Mouse (Mus musculus): ENCODE data around the gene Hif3a. TPM values are rescaled to one million over a fixed set of nuclear protein-coding genes. Genes with fewer than 3 reads are reported as not detected.

The Hif3a gene
- total RNA-seq, 4 experiments from 2014 or later, result 0.80 to 3.1 (median 1.6) TPM

DNA sequence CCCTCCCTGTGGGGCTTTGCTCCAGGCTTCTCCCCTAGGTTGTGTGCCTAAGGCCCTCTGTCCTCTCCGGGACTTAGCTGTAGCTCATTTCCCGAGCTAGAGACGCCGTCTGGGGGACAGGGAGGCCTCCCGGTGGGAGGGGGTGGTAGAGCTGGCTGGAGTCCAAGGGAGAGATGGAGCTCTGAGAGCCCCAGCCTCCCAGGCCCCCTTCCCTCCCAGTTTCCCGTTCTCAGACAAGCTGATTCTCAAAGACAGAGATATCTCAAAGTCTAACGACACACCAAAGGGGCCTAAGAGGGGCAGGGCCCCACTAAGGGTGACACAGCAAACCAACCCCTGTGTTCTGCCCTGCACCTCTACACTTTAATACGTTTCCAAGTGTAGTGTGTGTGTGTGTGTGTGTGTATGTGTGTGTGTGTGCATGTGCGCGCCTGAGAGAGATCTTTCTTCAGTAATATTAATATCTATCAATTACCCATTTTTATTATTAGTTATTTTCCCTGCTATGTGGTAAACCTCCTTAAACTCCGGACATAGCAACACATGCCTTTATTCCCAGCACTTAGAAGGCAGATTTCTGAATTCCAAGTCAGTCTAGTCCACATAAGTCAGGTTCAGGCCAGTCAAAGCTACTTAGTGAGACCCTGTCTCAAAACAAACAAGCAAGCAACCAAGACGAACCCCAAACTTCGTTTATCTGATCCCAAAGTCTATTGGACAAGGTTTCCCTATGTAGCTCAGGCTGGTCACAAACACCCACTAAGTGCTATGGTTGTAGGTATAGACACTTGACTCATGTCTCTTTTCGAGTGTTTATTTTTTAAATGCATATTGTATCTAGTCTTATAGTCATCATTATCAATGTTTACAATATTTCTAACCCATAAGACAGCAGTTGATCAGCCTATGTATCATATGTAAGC lies 5.4 kb downstream of the Hif3a start:
- DNase-seq (ENCODE audit: low spot score), result peak; percentile 17

DNA sequence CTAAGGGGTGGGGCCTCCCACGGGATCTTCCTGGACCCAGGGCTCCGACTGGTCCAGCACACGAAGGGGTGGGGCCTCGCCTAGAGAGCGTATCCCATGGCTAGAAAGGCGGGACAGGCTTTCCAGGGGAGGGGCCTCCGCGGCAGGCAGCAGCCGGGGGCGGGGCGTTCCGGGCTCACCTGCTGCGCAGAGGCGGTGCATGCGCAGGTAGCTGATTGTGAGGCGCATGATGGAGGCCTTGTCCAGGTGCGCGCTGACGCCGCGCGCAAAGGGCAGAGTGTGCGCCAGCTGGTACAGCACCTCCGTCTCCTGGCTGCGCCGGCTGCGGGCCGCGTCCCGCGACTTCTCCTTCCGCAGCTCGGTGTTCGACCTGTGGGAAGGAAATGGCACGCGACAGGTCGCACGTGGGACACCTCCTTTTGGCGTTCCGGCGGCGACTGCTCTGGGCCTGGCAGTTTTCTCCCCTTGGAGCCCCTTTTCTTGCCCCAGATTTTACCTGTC lies 6.1 kb downstream of the Hif3a start:
- peak; percentile 78 for DNase-seq (ENCODE audit: low spot score)

DNA sequence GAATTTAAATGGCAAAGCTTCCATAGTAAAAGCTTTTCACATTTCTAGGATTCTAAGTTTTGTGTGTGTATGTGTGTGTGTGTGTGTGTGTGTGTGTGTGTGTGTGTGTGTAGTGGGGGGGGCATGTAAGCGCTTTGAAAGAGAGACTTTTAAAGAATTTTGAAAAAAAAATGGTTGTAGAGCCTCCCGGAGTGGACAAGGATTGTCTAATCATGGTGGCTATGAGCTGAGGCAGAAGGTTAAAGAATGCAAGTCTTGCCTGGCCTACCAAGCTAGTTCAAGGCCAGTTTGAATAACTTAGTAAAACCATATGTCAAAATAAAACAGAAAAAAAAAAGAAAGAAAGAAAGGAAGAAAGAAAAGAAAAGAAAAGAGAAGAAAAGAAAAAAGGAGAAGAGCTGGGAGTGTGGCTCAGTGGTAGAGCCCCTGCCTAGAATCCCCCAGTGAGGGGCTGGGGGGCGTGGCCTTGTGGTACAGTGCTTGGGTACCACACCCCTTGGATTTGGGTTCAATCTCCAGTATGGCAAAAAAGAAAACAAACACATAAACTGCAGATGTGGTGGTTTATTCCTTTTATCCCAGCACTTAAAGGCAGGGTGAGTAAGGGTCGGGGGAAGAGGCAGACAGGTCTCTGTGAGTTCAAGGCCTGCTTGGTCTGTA lies 6.8 kb downstream of the Hif3a start:
- DNase-seq (ENCODE audit: low spot score), result no peak

DNA sequence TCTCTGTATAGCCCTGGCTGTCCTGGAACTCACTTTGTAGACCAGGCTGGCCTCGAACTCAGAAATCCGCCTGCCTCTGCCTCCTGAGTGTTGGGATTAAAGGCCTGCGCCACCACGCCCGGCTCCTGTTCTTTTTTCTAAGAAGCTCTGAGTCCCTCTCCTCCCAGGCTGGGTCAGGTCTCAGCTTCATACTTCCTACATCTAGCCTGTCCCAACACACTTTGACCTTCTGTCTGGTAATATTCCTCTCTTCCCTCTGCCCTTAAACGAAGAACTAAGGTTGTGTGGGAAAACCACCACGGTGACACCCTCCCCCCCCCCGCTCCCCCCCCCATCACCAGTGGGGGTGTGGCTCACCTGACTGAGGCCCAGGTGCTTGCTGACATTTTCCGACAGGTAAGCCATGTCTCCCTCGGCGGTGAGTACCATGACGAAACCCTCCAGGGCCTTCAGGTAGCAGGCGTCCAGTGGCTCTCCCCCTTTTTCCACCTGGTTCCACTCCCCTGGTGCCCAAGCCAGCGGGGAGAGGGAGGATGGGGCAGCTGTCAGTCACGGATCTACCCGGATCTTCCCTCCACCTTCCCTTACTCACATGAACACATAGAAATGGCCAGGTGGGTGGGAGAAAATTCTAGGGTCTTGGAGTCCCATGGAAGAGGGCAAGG lies 7.8 kb downstream of the Hif3a start:
- DNase-seq (ENCODE audit: low spot score), result no peak

DNA sequence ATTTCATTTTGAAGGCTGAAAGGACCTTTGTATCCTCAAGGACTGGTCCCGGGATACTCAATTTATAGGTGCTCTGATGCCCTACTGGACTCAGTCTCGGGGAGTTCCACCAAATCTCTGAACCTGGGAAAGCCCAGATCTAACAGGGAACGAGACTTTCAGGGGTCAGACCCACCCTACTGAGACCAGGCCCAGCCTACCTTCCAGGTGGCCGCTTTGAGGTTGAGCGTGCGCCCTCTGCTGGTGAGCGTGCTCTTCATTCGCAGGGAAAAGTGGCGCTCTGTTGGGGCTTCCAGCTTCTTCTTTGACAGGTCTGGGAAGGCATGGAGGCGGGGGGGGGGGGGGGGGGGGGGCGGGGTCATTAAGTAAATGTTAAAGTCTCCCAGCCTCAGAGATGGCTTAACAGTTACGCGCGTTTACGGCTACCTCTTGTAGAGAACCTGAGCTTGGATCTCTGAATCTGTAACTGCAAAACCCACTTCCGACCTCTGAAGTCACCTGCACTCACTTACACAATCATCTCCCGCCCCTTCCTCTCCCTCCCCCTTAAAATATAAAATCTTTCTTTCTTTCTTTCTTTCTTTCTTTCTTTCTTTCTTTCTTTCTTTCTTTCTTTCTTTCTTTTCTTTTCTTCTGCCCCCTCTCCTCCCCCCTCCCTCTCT lies 11.2 kb downstream of the Hif3a start:
- peak; percentile 43 for DNase-seq (ENCODE audit: low spot score)

DNA sequence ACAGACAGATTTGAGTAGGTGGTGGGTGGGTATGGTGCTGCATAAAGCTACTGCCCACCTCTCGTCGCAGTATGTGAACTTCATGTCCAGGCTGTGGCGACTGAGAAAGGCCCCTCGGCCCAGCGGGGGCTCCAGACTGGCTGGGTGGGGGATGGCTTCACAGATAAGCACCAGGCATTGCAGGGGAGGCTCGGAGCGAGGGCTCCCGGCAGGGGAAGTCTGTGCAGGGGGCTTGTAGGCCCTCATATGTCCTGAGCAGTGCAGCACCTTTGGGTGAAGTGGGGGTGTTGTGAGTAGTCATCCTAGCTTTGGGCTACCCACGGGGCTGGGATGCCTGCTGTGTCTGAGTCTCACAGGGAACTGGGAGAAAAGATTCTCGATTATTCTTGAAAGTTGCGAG lies 11.7 kb downstream of the Hif3a start:
- no peak for DNase-seq (ENCODE audit: low spot score)

DNA sequence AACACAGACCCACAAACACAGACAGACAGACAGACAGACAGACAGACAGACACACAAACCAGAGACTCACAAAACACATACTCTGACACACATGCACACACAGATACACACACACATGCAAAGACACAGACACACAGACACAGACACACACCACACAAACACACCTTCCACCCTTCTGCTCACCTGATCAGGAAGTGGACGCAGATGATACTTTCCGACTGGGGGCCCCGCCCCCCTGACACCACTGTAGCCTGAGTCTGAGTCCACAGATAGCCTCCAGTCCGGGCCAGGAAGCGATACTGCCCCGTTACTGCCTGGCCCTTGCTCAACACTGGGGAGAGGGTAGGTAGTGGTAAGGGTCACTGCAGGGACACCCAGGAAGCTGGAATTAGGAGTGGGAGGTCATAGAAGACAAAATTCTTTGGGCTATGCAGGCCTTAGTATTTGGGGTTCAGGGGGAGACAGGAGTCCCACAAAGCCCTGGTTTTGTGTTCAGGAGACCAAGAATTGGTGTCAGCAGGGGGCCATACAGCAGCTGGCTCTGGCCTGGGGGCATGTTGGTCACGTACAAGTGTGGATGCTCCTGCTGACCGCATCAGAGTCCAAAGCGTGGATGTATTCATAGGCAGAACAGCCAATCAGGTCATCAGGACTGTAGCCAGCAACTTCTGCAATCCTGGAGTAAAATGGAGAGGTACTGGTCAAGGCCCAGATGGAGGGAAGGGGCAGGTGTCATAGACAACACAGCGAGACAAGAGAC lies 13.6 kb downstream of the Hif3a start:
- no peak for DNase-seq (ENCODE audit: low spot score)

DNA sequence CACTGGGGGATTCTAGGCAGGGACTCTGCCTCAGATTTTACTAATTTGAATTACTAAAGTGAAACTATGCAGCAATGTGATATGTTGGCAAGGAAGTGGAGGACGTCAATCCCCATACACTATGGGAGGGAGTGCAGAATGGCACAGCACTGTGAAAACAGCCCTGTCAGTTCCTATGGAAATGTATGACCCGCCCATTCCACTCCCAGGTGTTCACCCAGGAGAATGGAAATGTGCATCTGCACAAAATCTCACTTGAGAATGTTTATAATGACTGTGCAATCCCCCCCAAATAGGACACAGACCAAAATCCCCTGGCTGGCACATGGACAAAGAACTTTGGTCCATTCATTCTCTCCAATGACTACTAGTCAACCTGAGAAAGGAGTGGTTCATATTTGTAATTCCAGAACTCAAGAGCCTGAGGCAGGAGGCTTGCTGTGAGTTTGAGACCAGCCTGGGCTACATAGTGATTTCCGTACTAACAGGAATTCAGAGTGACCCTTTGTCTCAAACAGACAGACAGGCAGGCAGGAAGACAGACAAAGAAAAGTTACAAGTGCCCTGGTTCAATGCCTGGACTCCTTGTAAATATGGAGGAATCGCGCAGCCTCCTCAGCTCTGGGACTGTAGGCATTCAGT lies 15.1 kb downstream of the Hif3a start:
- DNase-seq (ENCODE audit: low spot score), result no peak

DNA sequence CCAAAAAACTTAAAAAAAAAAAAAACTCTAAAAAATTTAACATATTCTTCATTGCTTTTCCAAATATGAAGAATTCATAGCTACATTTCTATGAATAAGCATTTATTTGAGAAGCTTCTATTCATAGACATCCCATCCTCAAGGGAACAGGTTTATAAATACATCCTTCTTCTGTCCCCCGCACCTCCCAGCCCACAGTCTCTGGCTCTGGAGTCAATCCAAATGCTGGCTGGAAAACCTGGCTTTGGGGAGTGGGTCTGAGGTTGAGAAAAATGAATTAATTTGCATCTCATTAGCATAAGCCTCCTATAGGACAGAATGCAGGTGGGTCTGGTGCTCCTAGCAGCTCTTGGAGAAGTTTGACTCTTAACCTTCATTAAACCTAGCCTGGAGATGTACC lies 16.5 kb downstream of the Hif3a start:
- DNase-seq (ENCODE audit: low spot score), result no peak

DNA sequence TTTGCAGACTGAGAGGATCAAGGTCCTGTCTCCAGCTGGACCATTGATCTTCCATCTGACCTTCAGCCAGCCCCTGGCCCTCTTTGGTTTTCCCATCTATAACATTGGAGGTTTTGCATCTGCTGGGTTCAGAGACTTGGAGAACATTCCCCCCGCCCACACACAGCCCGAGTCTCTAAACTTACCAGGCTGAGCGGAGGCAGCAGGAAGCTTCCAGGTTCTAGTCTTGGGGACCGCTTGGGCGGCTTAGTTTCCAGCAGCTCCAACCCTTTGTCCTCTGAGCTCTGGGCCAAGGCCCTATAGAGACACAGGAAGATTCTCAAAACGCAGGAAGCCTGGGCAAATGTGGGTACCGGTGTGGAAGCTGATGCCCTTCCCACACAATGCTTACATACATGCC lies 22.9 kb downstream of the Hif3a start:
- DNase-seq (ENCODE audit: low spot score), result no peak

DNA sequence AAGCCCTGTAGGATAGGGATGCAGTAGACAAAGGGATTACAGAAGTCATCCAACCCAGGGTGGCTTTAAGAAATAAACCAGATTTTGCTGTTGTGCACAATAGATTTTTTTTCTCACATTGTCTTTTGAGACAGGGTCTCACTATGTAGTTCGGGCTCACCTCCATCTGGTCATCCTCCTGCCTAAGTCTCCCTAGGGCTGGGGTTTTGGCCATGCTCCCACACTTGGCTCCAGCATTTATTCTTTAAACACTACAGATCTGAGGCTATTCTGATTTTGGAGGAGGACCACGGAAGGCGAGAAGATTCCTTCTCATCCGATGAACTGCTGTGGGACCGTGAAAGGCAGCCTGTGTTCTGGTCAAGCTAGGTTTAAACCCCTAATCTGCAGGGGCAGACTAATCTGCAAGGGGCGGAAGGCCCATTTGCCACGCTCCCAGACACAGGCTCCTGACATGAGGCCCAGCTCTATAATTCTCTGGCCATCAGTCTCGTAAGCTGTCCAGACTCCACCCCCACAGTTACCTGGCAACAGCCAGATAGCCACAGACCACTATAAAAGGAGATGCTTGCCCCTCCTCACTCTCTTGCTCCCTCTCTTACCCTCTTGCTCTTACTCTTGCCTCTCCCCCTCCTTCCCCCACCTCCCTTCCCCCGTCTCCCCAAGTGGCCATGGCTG lies 24.1 kb downstream of the Hif3a start:
- no peak for DNase-seq (ENCODE audit: low spot score)

DNA sequence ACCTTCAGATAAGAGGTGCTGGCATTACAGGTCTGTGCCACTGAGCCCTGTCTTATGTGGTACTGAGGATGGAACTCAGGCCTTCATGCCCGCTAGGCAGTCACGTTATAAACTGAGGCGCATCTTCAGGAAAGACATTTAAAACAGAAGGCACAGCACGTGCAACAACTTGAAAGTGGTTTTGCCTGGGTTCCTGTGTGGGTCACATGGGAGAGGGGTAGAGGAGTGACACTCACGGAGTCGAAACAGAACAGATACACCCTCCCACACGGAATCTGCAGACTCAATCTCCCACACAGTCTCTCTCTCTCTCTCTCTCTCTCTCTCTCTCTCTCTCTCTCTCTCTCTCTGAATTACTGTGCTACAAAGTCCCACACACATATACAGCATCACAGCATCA lies 32.0 kb downstream of the Hif3a start:
- DNase-seq (ENCODE audit: low spot score), result no peak

DNA sequence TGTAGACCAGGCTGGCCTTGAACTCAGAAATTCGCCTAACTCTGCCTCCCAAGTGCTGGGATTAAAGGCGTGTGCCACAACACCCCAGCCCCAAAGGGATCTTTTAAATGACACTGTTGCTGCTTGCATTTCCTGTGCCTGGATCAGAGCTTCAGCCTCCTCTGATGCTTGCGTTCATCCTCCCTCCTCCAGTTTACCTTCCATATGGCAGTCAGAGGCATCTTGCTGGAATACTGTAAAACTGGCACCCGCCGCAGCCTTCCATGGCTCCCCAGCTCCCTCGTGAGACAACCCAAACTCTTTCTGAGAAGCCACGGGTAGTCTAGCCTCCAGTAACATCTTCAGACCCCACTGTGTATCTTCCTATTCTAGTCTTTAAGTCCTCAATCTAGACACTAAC lies 33.3 kb downstream of the Hif3a start:
- DNase-seq (ENCODE audit: low spot score), result no peak

DNA sequence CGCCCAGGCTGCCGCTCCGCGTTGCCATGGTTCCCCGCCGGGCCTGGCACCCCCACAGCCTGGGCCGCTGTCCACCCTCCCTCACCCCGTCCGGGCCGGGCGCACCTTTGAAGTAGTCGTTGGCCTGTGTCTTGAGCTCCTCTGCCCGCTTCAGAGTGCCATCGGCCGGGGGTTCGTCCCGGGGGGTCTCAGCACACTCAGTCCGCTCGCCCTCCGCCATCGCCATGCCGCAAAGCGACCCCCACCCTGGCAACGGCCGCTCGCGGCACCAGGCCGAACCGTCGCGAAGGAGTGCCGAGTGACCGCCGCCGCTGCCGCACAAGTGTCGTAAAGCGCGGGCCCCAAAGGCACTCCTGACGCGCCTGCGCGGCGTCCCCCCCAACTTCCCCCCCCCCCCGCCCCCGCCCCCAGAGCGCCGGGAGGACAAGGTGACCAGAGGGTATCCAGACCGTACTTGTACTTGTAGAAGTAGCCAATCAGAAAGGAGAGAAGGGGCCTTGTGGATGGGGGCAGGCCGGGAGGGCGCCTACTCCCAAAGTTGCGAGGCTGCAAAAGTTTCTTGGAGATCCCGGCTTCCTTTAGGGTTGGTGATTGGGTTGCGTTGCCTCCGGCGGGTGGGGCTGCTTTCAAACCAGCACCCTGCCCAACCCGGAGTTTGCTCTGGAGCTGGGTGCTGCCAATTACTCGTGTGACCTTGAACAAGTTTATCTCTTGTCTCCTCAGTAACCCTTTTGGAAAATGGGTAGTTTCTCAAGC lies 34.5 kb downstream of the Hif3a start, which contains the start of gene Ppp5c:
Ppp5c (minus strand) TSS at position 337 of the 756 bp plus-strand sequence.
- DNase-seq (ENCODE audit: low spot score), result peak; percentile 82

DNA sequence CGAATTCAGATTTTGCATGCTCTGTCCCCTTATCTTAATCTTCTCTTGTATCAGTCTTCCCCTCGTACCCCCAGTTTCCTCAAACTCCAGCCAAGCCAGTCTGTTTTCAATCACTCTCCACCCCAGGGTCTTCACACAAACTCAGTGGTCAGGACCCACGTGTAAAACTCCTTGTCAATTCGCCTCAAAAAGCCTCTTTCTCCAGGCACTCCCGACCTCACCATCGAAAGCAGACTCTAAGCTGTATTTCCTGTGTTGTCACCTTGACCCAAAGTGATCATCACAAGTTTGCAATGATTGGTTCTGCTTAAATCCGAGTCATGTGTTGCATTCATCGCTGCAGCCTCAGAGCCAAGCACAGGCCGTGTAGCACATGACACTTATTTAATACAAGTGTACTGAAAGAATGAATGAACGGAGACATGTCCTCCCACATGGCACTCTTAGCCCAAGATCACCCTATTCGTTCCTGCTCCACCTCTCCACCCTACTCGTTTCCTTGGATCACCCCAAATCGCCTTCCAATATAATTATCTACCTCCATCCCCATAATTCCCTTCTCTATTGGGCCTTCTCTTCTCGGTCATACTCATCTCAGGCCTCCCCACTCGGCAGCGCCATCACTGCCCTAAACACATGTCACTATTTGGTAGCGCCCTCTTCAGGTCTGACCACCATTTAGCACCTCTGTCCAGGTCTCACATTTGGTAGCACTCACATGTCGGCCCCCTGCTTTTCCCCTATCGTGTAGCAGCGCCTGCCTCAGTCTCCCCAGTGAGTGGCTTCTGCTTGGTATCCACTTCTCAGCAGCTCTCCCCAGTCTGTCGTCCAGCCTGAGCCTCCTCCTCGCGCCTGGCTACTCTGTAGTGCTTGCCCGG lies 35.3 kb downstream of the Hif3a start:
- DNase-seq (ENCODE audit: low spot score), result peak; percentile 33

DNA sequence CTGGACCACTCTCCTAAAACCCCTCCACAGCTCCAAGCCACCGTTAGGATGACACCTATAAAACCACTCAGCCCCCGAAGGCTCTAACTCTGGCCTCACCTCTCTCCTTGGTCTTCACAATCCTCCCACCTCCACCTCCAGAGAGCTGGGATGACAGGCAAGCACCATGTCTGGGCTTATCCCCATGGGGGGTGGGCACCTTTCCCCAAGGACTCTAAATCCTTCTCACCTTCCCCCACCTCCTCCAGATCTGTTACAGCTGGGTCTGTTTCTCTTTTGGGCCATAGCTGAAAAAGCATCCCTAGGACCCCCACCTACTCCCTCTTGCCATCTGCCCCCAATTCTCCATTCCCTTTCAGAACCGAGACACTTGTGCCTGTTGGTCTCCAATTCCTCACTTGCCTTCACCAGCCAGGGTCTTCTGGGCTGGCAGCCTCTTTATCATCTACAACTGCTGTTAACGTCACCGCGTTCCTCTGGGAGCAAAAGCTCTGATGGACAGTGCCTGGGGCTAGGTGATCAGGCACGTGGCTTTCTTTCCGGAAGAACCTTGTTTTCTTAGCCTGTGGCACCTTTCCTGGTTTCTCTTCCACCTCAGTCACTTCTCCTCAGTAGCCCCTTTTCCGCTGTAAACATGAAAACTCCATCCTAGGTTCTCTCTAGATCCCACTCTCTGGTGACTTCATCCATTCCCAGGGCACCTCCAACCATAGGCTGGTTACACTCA lies 36.2 kb downstream of the Hif3a start:
- DNase-seq (ENCODE audit: low spot score), result no peak

DNA sequence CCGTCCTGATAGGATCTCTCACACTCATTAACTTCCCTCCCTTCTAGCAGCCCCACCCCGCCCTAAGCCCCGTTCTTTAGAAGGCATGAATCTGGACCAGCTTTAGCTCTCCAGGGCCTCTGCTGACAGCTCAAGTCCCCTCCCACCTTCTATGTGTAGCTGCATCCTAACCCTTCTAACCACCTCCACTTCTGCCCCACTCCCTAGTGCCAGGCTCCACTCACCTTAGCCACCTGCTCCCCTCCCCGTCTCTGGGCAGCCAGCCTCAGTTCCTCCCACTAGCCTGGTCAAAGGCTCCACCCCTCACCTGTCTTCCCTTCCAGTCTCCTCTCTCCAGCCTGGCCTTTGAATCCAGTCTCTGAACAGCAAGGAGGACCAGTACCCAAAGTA lies 36.7 kb downstream of the Hif3a start:
- DNase-seq (ENCODE audit: low spot score), result no peak

Data from heart, adult 8-10 months (tissue).